In the genomic region with DNA sequence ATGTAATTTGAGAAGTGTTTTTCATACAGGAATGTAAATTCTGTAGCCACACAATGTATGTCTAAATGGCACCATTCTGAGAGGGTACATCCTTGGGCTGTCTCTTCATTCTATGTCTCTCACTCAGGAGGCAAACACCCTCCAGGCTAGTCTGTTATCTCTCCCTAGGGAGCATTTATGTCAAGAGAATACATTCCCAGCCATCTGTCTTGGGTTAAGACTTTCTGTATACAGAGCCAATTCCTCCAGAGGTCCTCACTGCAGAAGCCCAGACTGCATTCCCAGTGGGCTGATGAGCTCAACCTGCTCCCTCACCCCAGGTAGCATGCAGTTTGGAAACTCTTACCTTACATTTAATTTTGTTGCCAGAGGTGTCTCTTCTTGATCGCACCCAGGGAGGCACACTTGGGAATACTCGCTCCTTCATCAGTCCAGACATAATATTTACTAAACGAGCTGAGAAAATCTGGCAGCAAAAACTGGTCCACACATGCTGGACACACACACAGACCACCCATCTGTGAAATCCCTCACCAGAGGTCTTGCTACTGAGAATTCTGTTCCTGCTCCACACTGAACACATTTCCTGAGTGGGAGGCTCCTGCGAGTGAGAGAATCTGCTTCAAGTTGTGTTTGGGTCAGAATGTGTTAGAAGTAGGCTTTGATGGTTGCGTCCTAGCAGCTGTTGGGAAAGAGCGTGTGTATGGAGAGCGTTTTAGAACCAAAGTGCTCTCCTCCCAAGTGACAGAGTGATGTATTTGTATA, we compare ENCODE assay signal across 32 mouse cellular contexts.
DNase-seq lines count a peak whose midpoint lies in the region; ATAC-seq and TF ChIP-seq lines count a peak whose summit lies in the region.
"Had no signal": no experiment of that assay in that cellular context is flagged by ENCODE, and none has a peak within 500 bp of the region (broad histone marks: within the 10 kb centered on the region; RNA-seq: fewer than 3 reads in every experiment).

No protein-coding gene starts in this region.

- no peak overlapping the region for H3K27ac ChIP-seq in forebrain, postnatal 0 days (ENCODE audit: low read depth, low read length)
- H3K27ac ChIP-seq in forebrain, embryonic 16.5 days (ENCODE audit: low read length), result no peak overlapping the region
- H3K27ac ChIP-seq: embryonic facial prominence, embryonic 12.5 days; hindbrain, embryonic 13.5 days; liver, embryonic 14.5 days; neural tube, embryonic 15.5 days; stomach, postnatal 0 days had no signal

- H3K27me3 ChIP-seq in forebrain, postnatal 0 days (ENCODE audit: insufficient read depth, low read length), result no peaks in the 10 kb centered on the region
- H3K27me3 ChIP-seq in forebrain, embryonic 16.5 days (replicated peaks; ENCODE audit: control insufficient read depth, insufficient read depth, low read length), result no peaks in the 10 kb centered on the region
- H3K27me3 ChIP-seq: embryonic facial prominence, embryonic 12.5 days; hindbrain, embryonic 13.5 days; megakaryocyte, embryonic 14.5 days; neural tube, embryonic 15.5 days; Patski had no signal

- peak; percentile 50 for ATAC-seq in forebrain, postnatal 0 days
- ATAC-seq in forebrain, embryonic 16.5 days, result no peak
- ATAC-seq: inflammation-experienced regulatory T-cells, adult 6 months; Patski had no signal

- WGBS in forebrain, postnatal 0 days, result 68% methylated on average over 7 of the region's 7 CpGs
- WGBS in forebrain, embryonic 16.5 days, result 69% methylated on average over 7 of the region's 7 CpGs

- intact Hi-C loops in left cerebral cortex, postnatal 4 days (cut with DNase I), result no loop called here
- intact Hi-C loops in left cerebral cortex, postnatal 36 days (cut with DNase I), result no loop called here

- no peak overlapping the region for H3K9ac ChIP-seq in forebrain, postnatal 0 days
- H3K9ac ChIP-seq in forebrain, embryonic 16.5 days (replicated peaks; ENCODE audit: low read depth, low read length), result no peak overlapping the region
- H3K9ac ChIP-seq: embryonic facial prominence, embryonic 12.5 days; hindbrain, embryonic 13.5 days; liver, embryonic 14.5 days; neural tube, embryonic 15.5 days had no signal

- TF ChIP-seq CTCF in forebrain, postnatal 0 days (IDR thresholded peaks at IDR 0.05; ENCODE audit: low read depth), result no peak

- no peaks in the 10 kb centered on the region for H3K4me1 ChIP-seq in forebrain, postnatal 0 days (ENCODE audit: insufficient read depth)
- 0 out of 2 replicates have a peak, but pooled peaks cover 2% of the 10 kb centered on the region for H3K4me1 ChIP-seq in forebrain, embryonic 16.5 days (replicated peaks; ENCODE audit: control insufficient read depth, insufficient read depth, low read length)
- H3K4me1 ChIP-seq: embryonic facial prominence, embryonic 12.5 days; megakaryocyte, embryonic 14.5 days had no signal

- no peak overlapping the region for H3K4me2 ChIP-seq in forebrain, postnatal 0 days (ENCODE audit: low read depth)
- no peak overlapping the region for H3K4me2 ChIP-seq in forebrain, embryonic 16.5 days (ENCODE audit: low read length)
- H3K4me2 ChIP-seq: embryonic facial prominence, embryonic 12.5 days; heart, embryonic 11.5 days; hindbrain, embryonic 13.5 days; neural tube, embryonic 15.5 days had no signal

- no peaks in the 10 kb centered on the region for H3K36me3 ChIP-seq in forebrain, postnatal 0 days (ENCODE audit: insufficient read depth)
- no peaks in the 10 kb centered on the region for H3K36me3 ChIP-seq in forebrain, embryonic 16.5 days (ENCODE audit: control insufficient read depth, insufficient read depth)
- H3K36me3 ChIP-seq: embryonic facial prominence, embryonic 12.5 days; hindbrain, embryonic 13.5 days; neural tube, embryonic 15.5 days had no signal

- no peak overlapping the region for H3K4me3 ChIP-seq in forebrain, postnatal 0 days (ENCODE audit: low read depth, low read length)
- H3K4me3 ChIP-seq in forebrain, embryonic 16.5 days (replicated peaks; ENCODE audit: low read length), result no peak overlapping the region
- H3K4me3 ChIP-seq: embryonic facial prominence, embryonic 12.5 days; erythroblast, embryonic 14.5 days; hindbrain, embryonic 13.5 days; left cerebral cortex, adult 2 months; megakaryocyte, embryonic 14.5 days; neural tube, embryonic 15.5 days had no signal

- no peak for DNase-seq in forebrain, postnatal 0 days
- peak; percentile 16 for DNase-seq in left cerebral cortex, postnatal 4 days
- no peak for DNase-seq in left cerebral cortex, postnatal 36 days (ENCODE audit: low spot score in 2 of 2)
- DNase-seq in ovary, postnatal 36 days (ENCODE audit: low spot score), result peak; percentile 19
- DNase-seq in ovary, postnatal 10 days (ENCODE audit: low spot score), result no peak
- DNase-seq in urinary bladder, postnatal 4 days (ENCODE audit: low spot score in 2 of 2), result no peak
- DNase-seq: adrenal gland, postnatal 10 days; cerebellum, adult 18-20 months; gastrocnemius, postnatal 25 days; heart, adult 18-20 months; heart, postnatal 4 days; kidney, adult 11 months; kidney, postnatal 14 days; liver; lung, adult 2 months; lung, postnatal 4 days; midbrain, embryonic 14.5 days; right cerebral cortex, postnatal 4 days; thymus, adult 18-20 months; thymus, postnatal 25 days had no signal

- H3K9me3 ChIP-seq in forebrain, postnatal 0 days (ENCODE audit: low read length), result no peaks in the 10 kb centered on the region
- H3K9me3 ChIP-seq in forebrain, embryonic 16.5 days (ENCODE audit: control insufficient read depth, low read length), result no peaks in the 10 kb centered on the region
- H3K9me3 ChIP-seq: embryonic facial prominence, embryonic 12.5 days; hindbrain, embryonic 13.5 days; neural tube, embryonic 15.5 days had no signal

Comparison
In these comparisons a context has a peak if more than half of its experiments do, and no peak if none do; other contexts are left out.
1. DNase-seq: peak in left cerebral cortex, postnatal 4 days (single experiment) and ovary, postnatal 36 days (single experiment); none in forebrain, postnatal 0 days (single experiment), left cerebral cortex, postnatal 36 days (0 of 2), ovary, postnatal 10 days (single experiment) and urinary bladder, postnatal 4 days (0 of 2).